Mouse (Mus musculus) limb, embryonic 12.5 days (tissue): ENCODE results near the gene Nfkb1. TPM values are rescaled to one million over a fixed set of nuclear protein-coding genes. Genes with fewer than 3 reads are reported as not detected.

Source experiments
- ATAC-seq: fragments of 200-750 bp; cut with Nextera tagmentation; 2 replicates; pipeline ENCODE4 v1.8.0; 2017; ENCODE audit warnings: low read depth, moderate TSS enrichment; ENCODE audit not compliant: insufficient number of reproducible peaks, insufficient read depth, low FRiP score, low TSS enrichment
- H3K27ac ChIP-seq: fragments of 300-500 bp; sonication (generic); 2 replicates; pipeline ENCODE4 v1.5.1; 2016; ENCODE audit warnings: mild to moderate bottlenecking, moderate library complexity
- H3K27me3 ChIP-seq: fragments of 300-500 bp; sonication (generic); 2 replicates; pipeline ENCODE4 v1.6.1; 2016; ENCODE audit warnings: mild to moderate bottlenecking, moderate library complexity
- H3K36me3 ChIP-seq: fragments of 300-500 bp; sonication (generic); 2 replicates; pipeline ENCODE4 v1.6.1; 2016; ENCODE audit warnings: mild to moderate bottlenecking, moderate library complexity
- H3K4me1 ChIP-seq: fragments of 300-500 bp; sonication (generic); replicated peaks from 2 replicates; pipeline ENCODE4 v1.6.1; 2016
- H3K4me2 ChIP-seq: fragments of 300-500 bp; sonication (generic); 2 replicates; pipeline ENCODE4 v1.6.1; 2016; ENCODE audit warnings: mild to moderate bottlenecking, moderate library complexity
- H3K4me3 ChIP-seq: fragments of 300-500 bp; sonication (generic); replicated peaks from 2 replicates; pipeline ENCODE4 v1.5.1; 2016; ENCODE audit warnings: mild to moderate bottlenecking
- H3K9ac ChIP-seq: fragments of 300-500 bp; sonication (generic); replicated peaks from 2 replicates; pipeline ENCODE4 v1.6.1; 2016; ENCODE audit warnings: mild to moderate bottlenecking, moderate library complexity
- H3K9me3 ChIP-seq: fragments of 300-500 bp; sonication (generic); 2 replicates; pipeline ENCODE4 v1.6.1; 2016; ENCODE audit warnings: mild to moderate bottlenecking, moderate library complexity
- WGBS: fragments of 180-500 bp; shearing (Covaris S2); methylation state at CpG from one replicate; pipeline ENCODE4 v1.1.7; 2016; 5-methylcytosine and 5-hydroxymethylcytosine counted together
- polyA plus RNA-seq: library from polyadenylated mRNA; unstranded; fragments of >200 nt; fragmentation: Nextera tagmentation; extraction: Ambion mirVana; gene quantifications from 2 replicates; pipeline ENCODE4 v1.2.1, GENCODE M21; 2016

The Nfkb1 gene
- polyA plus RNA-seq, 1 experiment from 2014 or later, result 16.8 TPM

DNA sequence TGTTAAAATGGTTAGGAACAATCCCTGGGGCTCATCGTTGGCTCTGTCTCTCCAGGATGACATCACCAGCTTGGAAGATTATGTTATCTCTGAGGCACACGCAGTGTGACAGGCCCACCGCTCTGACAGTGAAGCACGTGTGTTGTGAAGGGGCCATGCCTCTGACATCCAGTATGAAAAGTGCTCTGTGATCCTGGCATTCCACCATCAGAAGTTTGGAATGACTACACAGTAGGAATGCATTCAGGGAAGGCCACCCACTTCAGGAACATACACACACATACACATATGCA, 49.8 kb downstream of the Nfkb1 start:
- Histone ChIP-seq H3K4me2 (no peak overlapping the region), H3K27me3 (no peaks in the 10 kb centered on the region), H3K27ac (no peak overlapping the region), H3K9me3 (0 out of 2 replicates have a peak, but pooled peaks cover 5% of the 10 kb centered on the region), H3K9ac (no peak overlapping the region), H3K4me3 (no peak overlapping the region), H3K4me1 (no peaks in the 10 kb centered on the region), H3K36me3 (peaks cover 30% of the 10 kb centered on the region; the same call in 1 of the 2 replicates)
- ATAC-seq, result no peak
- WGBS, result 91% methylated on average over 4 of the region's 4 CpGs

DNA sequence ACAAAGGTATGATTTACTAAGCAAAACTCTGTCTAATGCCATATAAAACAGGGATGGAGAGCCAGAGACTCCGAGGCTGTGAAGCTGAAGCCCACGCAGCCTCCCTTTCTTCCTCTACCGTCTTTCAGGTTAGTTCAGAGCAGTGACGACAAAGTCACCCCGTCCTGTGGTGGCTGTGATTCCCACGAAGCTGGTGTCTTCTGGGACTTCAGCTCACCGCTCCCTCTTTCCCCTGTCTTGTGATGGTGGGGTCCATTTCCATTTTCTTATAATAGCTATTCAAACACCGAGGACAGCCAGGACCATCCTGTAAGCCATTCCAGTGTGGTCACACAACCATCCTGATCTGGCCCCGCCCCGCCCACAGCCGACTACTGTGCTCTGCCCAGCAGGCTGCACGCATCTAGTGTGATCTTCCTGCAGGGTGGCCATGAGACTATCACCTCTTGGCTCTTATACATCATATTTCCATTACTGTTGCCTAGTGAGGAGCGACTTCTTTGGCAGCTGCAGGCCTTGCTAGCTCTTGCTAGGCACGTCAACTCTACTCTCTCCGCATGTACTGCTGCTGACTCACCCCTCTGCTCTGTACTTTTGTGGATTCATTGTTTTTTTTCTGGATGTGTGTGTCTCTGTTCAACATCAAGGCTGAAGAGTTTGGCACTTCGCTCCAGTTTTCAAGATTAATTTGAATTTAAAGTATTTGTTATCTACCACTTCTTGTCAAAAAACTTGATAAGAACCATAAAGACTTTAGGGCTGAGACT, 50.3 kb downstream of the Nfkb1 start:
- Histone ChIP-seq H3K27me3 (no peaks in the 10 kb centered on the region), H3K9ac (no peak overlapping the region), H3K4me3 (no peak overlapping the region), H3K9me3 (0 out of 2 replicates have a peak, but pooled peaks cover 5% of the 10 kb centered on the region), H3K36me3 (peaks cover 30% of the 10 kb centered on the region; the same call in 1 of the 2 replicates), H3K27ac (no peak overlapping the region), H3K4me1 (no peaks in the 10 kb centered on the region), H3K4me2 (no peak overlapping the region)
- no peak for ATAC-seq
- 93% methylated on average over 16 of the region's 16 CpGs for WGBS

DNA sequence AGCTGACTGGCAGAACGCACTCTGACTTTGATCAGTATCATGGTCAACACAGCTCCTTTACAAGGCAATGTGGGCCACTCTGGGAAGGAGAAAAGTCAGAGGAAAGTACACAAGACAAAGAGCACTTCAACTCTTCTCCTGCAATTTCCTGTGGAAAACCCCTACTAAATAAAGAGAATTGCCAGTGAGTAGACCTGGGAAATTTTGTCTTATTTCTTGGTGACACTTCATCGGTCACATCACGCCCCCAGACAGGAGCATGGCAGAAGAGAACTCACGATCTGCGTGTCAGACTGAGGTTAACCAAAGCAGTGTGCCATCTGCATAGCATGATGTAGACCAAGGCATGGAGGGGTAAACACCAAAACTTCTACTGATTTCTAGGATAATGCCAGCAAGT, 51.1 kb downstream of the Nfkb1 start:
- 90% methylated on average over 5 of the region's 5 CpGs for WGBS
- Histone ChIP-seq H3K27me3 (no peaks in the 10 kb centered on the region), H3K36me3 (peaks cover 25% of the 10 kb centered on the region; the same call in 1 of the 2 replicates), H3K9ac (no peak overlapping the region), H3K4me2 (no peak overlapping the region), H3K4me1 (no peaks in the 10 kb centered on the region), H3K4me3 (no peak overlapping the region), H3K27ac (no peak overlapping the region), H3K9me3 (0 out of 2 replicates have a peak, but pooled peaks cover 4% of the 10 kb centered on the region)
- ATAC-seq, result no peak

DNA sequence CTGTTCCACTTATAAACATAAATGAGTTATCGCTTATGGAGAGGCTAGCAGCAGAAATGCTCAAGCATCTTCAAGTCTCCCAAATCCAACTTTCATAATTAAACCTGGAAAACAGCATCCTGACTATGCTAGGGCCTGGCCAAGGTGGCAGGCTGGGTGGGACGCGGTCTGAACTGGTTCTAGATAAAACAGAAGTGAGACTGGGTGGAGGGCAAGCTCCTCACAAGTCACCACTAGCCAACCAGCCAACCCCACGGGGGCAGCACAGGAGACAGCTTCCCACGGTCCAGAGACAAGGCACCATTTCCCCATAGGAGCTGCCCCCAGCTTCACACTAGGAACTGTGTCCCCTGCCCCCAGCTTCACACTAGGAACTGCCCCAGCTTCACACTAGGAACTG, 53.8 kb downstream of the Nfkb1 start:
- ATAC-seq, result no peak
- Histone ChIP-seq H3K9me3 (no peaks in the 10 kb centered on the region), H3K4me2 (no peak overlapping the region), H3K9ac (no peak overlapping the region), H3K4me1 (no peaks in the 10 kb centered on the region), H3K27me3 (no peaks in the 10 kb centered on the region), H3K4me3 (no peak overlapping the region), H3K27ac (no peak overlapping the region), H3K36me3 (peaks cover 17% of the 10 kb centered on the region; the same call in 1 of the 2 replicates)
- 81% methylated on average over 5 of the region's 5 CpGs for WGBS

DNA sequence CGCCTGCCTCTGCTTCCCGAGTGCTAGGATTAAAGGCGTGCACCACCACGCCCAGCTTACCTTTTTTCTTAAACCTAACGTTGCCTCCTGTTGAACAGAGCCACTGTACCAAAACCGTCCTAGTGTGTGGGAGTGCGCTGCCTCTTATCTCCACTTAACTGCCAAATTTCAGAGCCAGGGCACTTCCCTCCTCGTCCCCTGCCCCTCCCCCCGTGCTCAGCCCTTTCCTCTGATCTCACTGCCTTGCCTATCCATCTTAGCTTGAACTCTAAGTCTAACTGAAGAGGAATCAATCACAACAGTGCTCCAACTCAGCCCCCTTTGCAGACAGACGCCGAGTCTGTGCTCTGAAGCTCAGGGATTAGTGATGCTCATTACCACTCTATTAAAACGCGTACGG, 54.9 kb downstream of the Nfkb1 start:
- H3K27me3 ChIP-seq, result no peaks in the 10 kb centered on the region
- H3K27ac ChIP-seq, result no peak overlapping the region
- no peaks in the 10 kb centered on the region for H3K9me3 ChIP-seq
- WGBS, result 30% methylated on average over 14 of the region's 14 CpGs
- H3K4me2 ChIP-seq, result no peak overlapping the region
- H3K4me3 ChIP-seq, result no peak overlapping the region
- no peaks in the 10 kb centered on the region for H3K4me1 ChIP-seq
- ATAC-seq, result no peak
- peaks cover 14% of the 10 kb centered on the region; the same call in 1 of the 2 replicates for H3K36me3 ChIP-seq
- no peak overlapping the region for H3K9ac ChIP-seq

DNA sequence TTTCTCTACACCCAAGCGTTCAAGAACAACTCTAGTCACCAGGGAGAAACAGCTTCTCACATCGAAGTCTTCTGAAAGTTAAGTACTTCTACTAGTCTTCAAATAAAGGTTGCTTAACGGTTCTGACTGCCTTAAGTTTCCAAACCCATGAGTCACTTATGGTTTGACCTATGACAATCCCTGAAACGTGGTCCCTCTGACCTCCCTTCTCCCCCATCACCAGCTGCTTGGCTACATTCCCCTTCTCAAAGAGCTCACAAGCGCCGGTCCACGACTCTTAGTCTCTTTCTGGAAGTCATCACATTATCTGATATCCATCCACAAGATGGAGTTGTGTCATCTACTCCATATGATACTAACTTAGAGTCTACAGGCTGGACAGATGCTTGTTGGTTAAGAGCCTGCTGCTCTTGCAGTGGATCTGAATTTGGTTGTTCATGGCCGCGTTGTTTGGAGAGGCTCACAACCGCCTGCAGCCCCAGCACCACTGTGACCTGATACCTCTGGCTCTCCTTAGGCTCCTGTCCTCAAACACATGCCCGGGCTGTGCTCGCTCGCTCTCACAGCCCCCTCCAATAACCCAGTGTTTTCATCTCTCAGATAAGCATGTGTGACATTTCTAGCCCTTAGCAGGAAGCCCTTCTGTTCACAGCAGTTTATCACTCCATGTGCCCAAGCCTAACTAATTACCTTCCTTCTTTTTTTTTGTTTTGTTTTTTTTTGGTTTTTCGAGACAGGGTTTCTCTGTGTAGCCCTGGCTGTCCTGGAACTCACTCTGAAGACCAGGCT, 55.5 kb downstream of the Nfkb1 start:
- Histone ChIP-seq H3K9ac (no peak overlapping the region), H3K36me3 (peaks cover 10% of the 10 kb centered on the region; the same call in 1 of the 2 replicates), H3K4me1 (no peaks in the 10 kb centered on the region), H3K4me2 (no peak overlapping the region), H3K27me3 (no peaks in the 10 kb centered on the region), H3K27ac (no peak overlapping the region), H3K9me3 (no peaks in the 10 kb centered on the region), H3K4me3 (no peak overlapping the region)
- 59% methylated on average over 14 of the region's 14 CpGs for WGBS
- ATAC-seq, result no peak

DNA sequence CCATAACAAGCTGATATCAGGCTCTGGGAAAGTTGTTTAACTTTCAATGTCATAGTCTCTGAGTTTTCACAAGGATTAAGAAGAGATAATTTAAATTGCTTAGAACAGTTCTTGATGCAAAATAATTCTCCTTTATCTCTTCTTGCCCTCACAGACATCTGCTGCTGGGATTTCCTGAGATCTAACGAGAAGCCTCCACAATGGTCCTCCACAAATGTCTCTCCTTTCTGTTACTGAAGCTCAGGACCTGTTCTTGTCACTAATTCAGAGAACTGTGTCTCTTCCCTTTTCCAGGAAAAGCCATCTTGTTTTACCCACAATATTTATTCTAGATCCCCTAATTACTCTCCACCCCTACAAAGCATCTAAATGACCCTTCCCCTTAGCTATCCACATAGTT, 56.3 kb downstream of the Nfkb1 start:
- no peak for ATAC-seq
- Histone ChIP-seq H3K4me2 (no peak overlapping the region), H3K9ac (no peak overlapping the region), H3K27me3 (no peaks in the 10 kb centered on the region), H3K27ac (no peak overlapping the region), H3K36me3 (peaks cover 6% of the 10 kb centered on the region; the same call in 1 of the 2 replicates), H3K4me3 (no peak overlapping the region), H3K4me1 (no peaks in the 10 kb centered on the region), H3K9me3 (no peaks in the 10 kb centered on the region)
- WGBS, result 91% methylated on average over 1 of the region's 1 CpGs

DNA sequence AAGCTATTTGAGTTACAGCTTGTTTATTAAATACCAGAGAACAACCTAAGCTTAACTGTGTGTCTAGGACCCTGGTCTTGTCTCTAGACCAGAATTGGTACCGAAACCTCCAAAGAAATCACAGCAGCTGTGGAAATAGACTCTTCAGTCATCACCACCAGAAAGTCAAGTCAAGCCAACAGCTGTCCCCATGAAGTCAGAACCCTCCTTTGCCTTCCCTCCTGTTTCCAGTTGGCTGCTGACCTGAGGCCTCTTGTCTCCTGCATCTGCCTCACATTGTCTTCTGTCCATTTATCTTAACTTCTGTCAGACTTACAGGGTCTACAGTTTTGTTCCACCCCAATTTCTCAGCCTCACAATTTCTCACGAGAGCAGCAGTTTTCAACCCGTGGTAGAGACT, 57.1 kb downstream of the Nfkb1 start:
- Histone ChIP-seq H3K4me3 (no peak overlapping the region), H3K4me2 (no peak overlapping the region), H3K4me1 (no peaks in the 10 kb centered on the region), H3K36me3 (0 out of 2 replicates have a peak, but pooled peaks cover 3% of the 10 kb centered on the region), H3K9me3 (no peaks in the 10 kb centered on the region), H3K27me3 (no peaks in the 10 kb centered on the region), H3K27ac (no peak overlapping the region), H3K9ac (no peak overlapping the region)
- WGBS, result 94% methylated on average over 3 of the region's 3 CpGs
- ATAC-seq, result no peak

DNA sequence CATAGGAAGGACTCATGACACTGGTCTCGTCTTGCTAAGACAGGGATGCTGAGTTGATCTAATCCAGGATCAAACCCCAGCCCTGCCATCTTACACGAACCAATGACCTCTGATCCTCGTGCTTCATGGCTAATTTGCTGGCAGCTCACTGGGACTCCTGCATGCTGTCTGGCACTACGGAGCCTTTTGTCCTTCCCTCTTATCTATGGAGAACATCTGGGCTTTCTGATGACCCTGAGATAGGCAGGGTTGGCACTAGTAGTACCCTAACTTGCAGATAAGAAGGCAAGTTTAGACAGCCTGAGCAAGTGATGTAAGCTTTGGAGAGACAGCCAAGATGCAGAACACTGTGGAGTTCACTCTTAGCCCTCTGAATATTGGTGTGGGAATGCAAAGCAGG, 59.5 kb downstream of the Nfkb1 start:
- Histone ChIP-seq H3K4me3 (no peak overlapping the region), H3K27me3 (no peaks in the 10 kb centered on the region), H3K9me3 (no peaks in the 10 kb centered on the region), H3K27ac (no peak overlapping the region), H3K4me2 (no peak overlapping the region), H3K4me1 (no peaks in the 10 kb centered on the region), H3K9ac (no peak overlapping the region), H3K36me3 (peaks cover 20% of the 10 kb centered on the region)
- no peak for ATAC-seq
- WGBS, result 31% methylated on average over 4 of the region's 4 CpGs

DNA sequence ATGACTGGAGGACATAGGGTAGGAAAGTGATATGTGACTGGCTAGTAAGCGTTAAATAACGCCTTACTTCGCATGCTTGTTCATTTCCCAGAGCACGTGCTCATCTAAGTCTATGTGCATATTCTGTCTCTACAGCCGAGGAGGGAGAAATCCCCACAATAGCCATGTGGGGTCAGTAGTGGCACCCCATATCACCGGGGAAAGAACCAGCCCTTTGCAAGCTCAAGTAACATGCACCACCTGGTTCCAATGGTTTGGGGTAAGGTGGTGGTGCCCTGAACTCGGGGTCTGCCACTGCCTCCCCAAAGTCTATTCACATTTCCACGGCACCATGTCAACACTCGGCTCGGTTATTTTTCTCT, 60.3 kb downstream of the Nfkb1 start:
- H3K27ac ChIP-seq, result no peak overlapping the region
- H3K9ac ChIP-seq, result no peak overlapping the region
- H3K4me3 ChIP-seq, result no peak overlapping the region
- WGBS, result 67% methylated on average over 10 of the region's 10 CpGs
- H3K4me1 ChIP-seq, result no peaks in the 10 kb centered on the region
- no peak for ATAC-seq
- H3K27me3 ChIP-seq, result no peaks in the 10 kb centered on the region
- H3K9me3 ChIP-seq, result no peaks in the 10 kb centered on the region
- no peak overlapping the region for H3K4me2 ChIP-seq
- peaks cover 25% of the 10 kb centered on the region for H3K36me3 ChIP-seq

DNA sequence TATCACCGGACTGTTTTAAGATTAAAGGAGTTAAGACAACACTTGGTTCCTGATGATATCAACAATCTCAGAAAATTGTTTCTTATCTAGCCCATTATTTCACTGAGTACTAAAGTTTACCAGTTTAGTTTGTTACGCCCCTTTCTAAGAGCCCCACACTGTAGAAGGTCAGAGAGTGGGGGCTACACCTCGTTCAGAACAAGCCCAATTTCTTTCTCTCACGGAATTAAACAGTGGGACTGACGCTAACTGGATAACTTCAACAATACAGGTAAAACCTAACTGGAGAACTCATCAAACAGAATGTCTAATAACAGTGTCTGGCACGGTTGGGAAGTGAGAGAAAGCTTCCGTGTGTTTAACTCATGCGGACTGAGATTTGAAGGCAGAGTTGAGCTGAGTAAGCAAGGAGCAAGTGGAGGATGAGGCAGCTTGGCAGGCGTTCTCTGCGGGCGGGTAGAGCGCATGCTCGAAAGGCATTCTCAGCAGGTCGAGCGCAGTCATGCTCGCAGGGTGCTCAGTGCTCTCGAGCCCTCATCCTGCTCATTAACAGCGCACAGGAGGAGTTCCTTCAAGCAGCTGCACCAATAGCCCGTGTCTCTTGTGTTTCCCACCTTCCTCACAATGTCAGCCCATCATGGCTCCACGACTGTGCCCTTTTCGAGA, 60.8 kb downstream of the Nfkb1 start:
- H3K27ac ChIP-seq, result no peak overlapping the region
- no peaks in the 10 kb centered on the region for H3K9me3 ChIP-seq
- H3K9ac ChIP-seq, result no peak overlapping the region
- 78% methylated on average over 21 of the region's 21 CpGs for WGBS
- no peaks in the 10 kb centered on the region for H3K4me1 ChIP-seq
- H3K4me2 ChIP-seq, result no peak overlapping the region
- no peaks in the 10 kb centered on the region for H3K27me3 ChIP-seq
- ATAC-seq, result no peak
- no peak overlapping the region for H3K4me3 ChIP-seq
- peaks cover 28% of the 10 kb centered on the region for H3K36me3 ChIP-seq
